Mouse (Mus musculus) frontal cortex, postnatal 14 days (tissue): ENCODE results near the gene Spin2f.
"Not testable (repeated sequence)": the region's sequence is repeated elsewhere in the genome, so short reads cannot be mapped to it uniquely, and the experiment has no call there.

ENCODE experiments used
- DNase-seq, 2 experiments: peaks; one replicate each; pipeline ENCODE4 v3.0.0; 2022; ENCODE audit warnings: low spot score in 2 of 2

Spin2f gene

GRCm38 (mm10) chrX:31253594-31253993 is at the start of gene Spin2f:
Spin2f (plus strand) TSS chrX:31253894.
- not testable (repeated sequence) for DNase-seq

GRCm38 (mm10) chrX:31212136-31212535 is 41.6 kb upstream of the Spin2f start:
- not testable (repeated sequence) for DNase-seq

GRCm38 (mm10) chrX:31223536-31223935 is 30.2 kb upstream of the Spin2f start:
- DNase-seq, result not testable (repeated sequence)

- DNase-seq, result not testable (repeated sequence)
Measured at GRCm38 (mm10) chrX:31235088-31235487, 18.6 kb upstream of the Spin2f start.

GRCm38 (mm10) chrX:31241754-31242153 is 11.9 kb upstream of the Spin2f start:
- DNase-seq, result not testable (repeated sequence)
